Mouse (Mus musculus): Measurements from ENCODE around the gene Vmn1r46.
"Not testable (repeated sequence)": the region's sequence is repeated elsewhere in the genome, so short reads cannot be mapped to it uniquely, and the experiment has no call there.

The Vmn1r46 gene

DNA sequence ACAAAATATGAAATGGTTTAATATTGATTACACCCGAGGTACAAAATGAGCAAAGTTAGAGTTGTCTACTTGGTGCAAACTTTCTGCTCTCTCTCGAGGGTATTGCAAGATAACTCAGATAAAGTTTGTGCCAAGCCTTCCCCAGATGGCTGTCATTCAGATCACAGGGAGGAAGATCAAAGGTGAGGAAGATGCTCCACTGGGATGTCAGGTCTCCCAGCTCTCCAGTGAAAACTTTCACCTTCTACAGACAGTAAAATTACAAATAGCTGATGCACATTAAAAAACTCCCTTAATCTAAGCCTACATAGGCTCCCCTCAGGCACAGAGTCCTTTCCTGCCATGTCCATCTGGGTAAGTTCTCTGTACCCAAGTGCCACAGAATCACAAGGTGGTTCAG, at the start of gene Vmn1r46:
Vmn1r46 (plus strand) TSS at position 301 of the 400 bp plus-strand sequence.
- DNase-seq (ENCODE audit: low read depth, low spot score): no peak

DNA sequence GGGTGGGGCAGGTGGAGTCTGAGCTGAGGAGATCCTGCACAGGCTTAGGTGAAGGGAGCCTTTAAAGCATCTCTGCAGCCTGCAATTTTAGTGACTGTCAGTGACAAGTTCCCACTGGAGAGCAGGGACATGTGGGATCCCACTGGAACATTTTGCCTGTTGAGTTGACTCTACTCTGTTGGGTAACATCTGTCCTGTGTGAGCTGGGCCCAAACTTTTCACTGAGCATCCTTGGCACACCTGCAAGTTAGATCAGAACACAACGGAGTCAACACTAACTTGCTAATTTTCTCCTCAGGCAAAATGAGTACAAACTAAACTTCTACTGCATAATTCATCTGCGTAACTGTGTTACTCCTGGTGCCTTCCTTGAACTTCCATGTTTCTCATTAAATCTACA, 28.6 kb upstream of the Vmn1r46 start, which contains the start of gene Vmn1r45:
Vmn1r45 (minus strand) TSS at position 101 of the 400 bp plus-strand sequence.
- DNase-seq (ENCODE audit: low read depth, low spot score): not testable (repeated sequence)

- DNase-seq (ENCODE audit: low read depth, low spot score): no peak
These were observed 28.2 kb upstream of the Vmn1r46 start for GRCm38 (mm10) chr6:89940926-89941325.

GRCm38 (mm10) chr6:89953556-89953955, 15.6 kb upstream of the Vmn1r46 start:
- DNase-seq (ENCODE audit: low read depth, low spot score): no peak

DNA sequence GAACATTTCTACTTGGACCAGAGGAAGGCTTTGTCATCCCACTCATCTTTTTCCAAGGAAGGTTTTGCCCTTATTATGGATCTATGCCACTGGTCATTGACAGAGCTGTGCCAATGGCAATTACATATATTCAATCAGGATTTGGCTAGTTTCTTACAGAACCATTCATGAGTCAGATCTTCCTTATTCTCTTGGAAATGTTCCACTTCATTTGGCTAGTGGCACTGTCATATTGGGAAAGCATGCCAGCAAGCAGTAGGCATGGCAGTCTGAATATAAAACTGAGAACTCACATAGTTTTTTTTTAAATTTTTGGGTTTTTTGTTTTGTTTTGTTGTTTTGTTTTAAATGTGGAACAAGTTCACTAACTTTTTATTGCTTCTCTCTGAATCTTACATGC, 2.8 kb upstream of the Vmn1r46 start:
- no peak for DNase-seq (ENCODE audit: low read depth, low spot score)

GRCm38 (mm10) chr6:89985989-89986388, 16.9 kb downstream of the Vmn1r46 start:
- DNase-seq (ENCODE audit: low read depth, low spot score): no peak

DNA sequence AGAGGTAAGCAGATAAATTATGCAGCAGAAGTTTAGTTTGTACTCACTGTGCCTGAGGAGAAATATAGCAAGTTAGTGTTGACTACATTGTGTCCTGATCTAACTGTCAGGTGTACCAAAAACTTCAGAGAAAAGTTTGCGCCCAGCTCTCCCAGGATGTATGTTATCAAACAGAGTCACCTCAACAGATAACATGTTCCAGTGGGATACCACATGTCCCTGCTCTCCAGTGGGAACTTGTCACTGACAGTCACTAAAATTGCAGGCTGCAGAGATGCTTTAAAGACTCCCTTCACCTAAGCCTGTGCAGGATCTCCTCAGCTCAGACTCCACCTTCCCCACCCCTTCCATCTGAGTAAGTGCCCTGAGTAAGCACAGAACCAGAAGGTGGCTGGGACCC, 46.7 kb downstream of the Vmn1r46 start, which contains the start of gene Vmn1r47:
Vmn1r47 (plus strand) TSS at position 301 of the 400 bp plus-strand sequence.
- not testable (repeated sequence) for DNase-seq (ENCODE audit: low read depth, low spot score)
